Mouse (Mus musculus): ENCODE measurements around the gene Gucy2c.
A peak's percentile ranks its signal among the peaks of the same experiment; 100 is the strongest.
"Not testable (repeated sequence)": the region's sequence is repeated elsewhere in the genome, so short reads cannot be mapped to it uniquely, and the experiment has no call there.

Gucy2c gene

GRCm38 (mm10) chr6:136803739-136804633 is 22.4 kb upstream of the Gucy2c start, which contains the start of gene Hist4h4:
TSS of gene Hist4h4 (minus strand) at chr6:136804415.
- peak; percentile 88 for DNase-seq (ENCODE audit: low read depth, low spot score)

DNA sequence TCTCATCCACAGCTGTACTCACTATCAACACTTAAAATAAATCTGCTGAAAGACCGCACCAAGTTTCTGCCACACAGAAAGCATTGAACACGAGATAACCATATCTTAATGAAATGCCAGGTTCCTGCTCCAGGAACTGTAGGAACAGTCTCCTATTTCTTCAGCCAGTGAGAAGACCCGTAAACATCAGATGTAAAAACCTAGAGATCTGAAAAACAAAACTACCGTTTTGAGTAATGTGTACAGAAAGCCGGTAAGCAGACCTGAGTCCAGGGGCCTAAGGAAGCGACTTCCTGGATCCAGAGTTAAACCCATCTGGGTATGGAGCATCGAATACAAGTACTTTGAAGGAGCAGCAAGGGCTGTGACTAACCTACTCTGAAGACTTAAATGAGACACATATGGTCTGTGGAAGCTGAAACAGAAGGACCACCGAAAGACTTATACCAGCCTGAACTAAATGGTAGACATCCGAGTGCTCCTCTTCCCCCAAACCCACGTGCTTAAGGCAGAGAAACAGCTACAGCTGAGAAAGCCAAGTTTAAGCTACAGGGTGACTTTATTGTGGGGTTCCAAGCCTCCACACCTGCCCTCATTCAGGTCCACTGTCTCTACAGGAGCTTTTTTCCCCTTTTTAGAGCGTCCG is 21.7 kb upstream of the Gucy2c start:
- no peak for DNase-seq (ENCODE audit: low read depth, low spot score)

DNA sequence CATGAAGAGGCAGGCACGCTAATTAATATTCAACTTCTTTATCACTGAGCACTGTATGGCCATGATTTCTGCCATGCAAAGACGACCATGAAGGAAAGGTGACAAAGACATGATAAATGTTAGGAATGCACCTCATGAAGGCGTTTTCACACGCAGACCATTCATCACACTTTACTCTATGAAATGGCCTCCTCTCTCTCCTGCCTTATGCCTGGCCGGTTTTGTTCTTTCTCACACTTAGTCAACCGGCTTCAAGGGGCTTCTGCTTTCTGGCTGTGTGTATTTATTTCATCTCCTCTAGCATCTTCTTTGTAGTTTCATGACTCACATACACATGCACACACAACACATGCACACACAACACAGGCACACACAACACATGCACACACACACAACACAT is 19.7 kb upstream of the Gucy2c start:
- DNase-seq (ENCODE audit: low read depth, low spot score): no peak

GRCm38 (mm10) chr6:136800710-136801109 is 19.1 kb upstream of the Gucy2c start:
- no peak for DNase-seq (ENCODE audit: low read depth, low spot score)

DNA sequence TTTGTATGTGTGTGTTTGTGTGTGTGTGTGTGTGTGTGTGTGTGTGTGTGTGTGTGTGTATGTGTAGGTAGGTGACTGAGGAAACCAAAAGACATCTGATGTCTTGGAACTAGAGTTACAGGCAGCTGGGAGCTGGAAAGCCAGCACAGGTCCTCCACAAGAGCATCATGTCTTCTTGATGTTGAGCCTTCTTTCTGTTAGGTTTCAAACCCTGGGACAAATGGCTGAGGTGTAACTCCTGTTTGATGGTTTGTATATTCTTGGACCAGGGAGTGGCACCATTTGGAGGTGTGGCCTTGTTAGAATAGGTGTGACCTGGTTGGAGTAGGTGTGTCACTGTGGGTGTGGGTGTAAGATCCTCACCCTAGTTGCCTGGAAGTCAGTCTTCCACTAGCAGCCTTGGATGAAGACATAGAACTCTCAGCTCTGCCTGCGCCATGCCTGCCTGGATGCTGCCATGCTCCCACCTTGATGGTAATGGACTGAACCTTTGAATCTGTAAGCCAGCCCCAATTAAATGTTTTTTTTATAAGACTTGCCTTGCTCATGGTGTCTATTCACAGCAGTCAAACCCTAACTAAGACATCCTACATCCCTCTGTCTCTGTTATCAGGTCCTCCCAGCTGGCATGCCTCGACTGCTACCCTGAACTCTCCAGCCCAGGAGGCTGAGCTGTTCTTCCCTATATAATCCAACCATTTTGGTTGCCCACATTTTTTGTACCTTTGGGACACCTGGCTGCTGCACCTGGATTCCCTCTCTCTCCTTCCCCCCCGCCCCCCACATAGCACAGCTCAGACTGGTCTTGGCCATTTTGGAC is 16.5 kb upstream of the Gucy2c start:
- not testable (repeated sequence) for DNase-seq (ENCODE audit: low read depth, low spot score)

- DNase-seq (ENCODE audit: low read depth, low spot score): no peak
Measured at GRCm38 (mm10) chr6:136795850-136796249, 14.3 kb upstream of the Gucy2c start.

DNA sequence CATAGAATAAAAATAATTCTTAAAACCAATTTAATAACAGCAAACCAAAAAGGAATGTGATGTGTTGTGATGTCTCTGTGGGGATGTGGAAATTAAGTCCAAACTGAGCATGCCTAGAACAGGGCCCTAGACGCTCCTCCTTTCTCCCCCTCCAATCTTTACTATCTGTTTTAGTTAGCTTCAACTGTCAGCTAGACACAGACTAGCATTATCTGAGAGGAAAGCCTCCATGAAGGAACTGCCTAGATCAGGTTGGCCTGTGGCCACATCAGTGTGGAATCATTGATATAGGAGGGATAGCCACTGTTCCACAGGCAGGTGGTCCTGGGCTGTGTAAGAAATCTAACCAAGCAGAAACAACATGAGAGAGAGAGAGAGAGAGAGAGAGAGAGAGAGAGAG is 13.5 kb upstream of the Gucy2c start:
- no peak for DNase-seq (ENCODE audit: low read depth, low spot score)

DNA sequence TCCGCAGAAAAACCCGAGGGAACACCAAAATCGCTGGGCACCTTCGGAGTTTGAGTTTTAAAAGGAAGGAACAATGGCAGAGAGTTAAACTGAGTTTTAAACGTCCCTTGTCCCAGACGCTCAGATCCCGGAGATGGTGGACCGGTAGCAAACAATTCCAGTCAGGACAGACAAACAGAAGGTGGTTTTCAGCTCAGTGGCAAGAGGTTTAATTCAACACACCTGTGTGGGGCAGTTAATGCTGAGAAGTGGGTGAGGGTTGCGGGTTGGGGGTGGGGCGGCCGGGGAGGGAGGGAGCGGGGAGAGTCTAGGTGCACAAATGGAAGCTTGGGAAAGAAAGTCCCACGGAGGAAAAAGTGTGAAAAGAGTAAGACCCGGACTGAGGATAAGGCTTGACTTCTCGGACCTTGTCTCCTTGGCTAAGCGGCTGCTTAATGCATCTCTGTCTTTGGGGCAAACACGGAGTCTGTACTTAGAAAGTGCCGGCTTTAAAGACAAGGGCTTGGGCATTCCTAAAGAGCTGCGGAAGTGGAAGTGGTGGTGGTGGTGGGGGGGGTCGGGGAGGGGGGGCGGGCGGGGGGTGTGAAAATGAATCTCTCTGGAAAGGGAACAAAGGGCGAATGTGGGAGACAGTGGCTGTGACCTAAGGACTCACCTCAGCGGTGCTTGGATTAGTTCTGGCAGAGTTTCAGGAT is 12.4 kb upstream of the Gucy2c start:
- DNase-seq (ENCODE audit: low read depth, low spot score): no peak

DNA sequence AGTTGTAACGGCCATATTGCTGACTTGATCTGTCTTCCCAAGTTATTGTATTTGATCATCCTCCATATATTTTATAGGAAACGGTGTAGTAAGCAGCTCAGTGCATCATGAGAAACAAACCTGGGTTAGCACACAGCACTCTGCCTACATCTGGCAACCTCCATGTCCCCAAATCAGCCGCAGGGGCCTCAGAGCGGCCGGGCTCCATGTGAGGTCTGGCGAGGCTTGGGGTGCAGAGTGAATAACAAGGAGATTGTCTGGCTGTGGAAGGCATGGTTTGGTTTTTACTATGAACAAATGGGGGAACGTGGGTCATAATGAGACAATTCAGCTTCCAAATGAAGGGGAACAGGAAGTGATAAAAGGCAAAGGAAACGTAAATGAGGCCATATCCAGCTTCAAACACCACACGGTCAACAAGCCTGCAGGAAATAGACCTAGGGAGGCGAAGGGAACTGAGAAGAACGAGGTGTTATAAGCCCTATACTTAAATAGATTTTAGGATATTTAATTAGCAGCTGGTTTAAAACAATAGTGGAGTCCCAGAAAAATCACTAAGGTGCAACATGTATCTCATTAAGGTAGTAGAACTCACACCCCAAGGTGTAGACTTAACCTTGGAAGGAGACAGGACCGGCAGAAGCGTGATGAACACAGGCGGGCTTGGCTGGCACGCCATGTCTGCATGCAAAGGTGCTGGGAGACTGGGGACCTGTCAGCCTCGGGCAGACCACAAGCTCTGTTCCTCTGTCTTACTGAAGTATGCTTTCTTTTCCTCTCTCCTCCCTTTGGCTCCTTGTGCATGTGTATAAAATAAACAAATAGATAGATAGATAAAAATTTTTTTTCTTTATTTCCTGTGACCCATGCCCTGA is 11.6 kb upstream of the Gucy2c start:
- DNase-seq (ENCODE audit: low read depth, low spot score): no peak

GRCm38 (mm10) chr6:136789391-136789971 is 7.9 kb upstream of the Gucy2c start:
- DNase-seq (ENCODE audit: low read depth, low spot score): no peak

- no peak for DNase-seq (ENCODE audit: low read depth, low spot score)
Measured at GRCm38 (mm10) chr6:136782761-136783160, 1.2 kb upstream of the Gucy2c start.

- DNase-seq (ENCODE audit: low read depth, low spot score): no peak
Measured at GRCm38 (mm10) chr6:136782146-136782545, 581 bp upstream of the Gucy2c start.

DNA sequence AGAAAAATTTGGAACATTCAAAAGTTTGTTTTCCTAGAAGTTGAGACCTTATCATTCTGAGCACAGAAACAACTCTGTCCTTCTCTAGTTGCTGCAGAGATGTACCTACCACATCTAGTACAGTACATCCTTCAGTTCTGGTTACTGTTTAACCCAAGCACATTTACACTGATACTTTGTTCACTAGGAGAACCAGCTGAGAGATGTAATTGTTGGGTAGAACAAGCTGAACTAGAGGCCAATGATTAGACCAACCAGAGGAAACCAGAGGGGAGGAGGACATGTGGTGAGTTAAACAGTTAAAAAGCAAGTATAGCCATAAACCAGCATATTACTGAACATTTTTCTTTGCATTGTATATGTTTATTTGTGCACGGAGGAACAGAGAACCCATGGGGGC is 5.2 kb downstream of the Gucy2c start:
- no peak for DNase-seq (ENCODE audit: low read depth, low spot score)

DNA sequence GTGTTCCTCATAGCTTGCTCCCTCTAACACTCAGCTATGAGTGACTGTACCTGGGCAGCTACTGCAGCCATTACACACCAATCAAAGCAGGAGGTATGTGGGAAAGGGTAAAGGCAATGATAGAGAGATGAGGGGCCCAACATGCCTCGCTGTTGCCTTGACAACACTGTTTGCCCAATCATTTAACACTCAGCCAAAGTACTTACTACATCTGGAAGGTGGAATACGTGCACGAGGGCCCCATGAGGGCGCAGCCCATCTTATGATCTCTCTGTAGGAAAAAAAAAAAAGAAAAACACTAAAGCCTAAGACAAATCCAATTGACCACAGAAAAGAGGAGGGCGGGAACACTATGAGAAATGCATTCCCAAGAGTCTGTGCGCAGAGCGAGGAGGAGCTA is 11.7 kb downstream of the Gucy2c start:
- no peak for DNase-seq (ENCODE audit: low read depth, low spot score)

DNA sequence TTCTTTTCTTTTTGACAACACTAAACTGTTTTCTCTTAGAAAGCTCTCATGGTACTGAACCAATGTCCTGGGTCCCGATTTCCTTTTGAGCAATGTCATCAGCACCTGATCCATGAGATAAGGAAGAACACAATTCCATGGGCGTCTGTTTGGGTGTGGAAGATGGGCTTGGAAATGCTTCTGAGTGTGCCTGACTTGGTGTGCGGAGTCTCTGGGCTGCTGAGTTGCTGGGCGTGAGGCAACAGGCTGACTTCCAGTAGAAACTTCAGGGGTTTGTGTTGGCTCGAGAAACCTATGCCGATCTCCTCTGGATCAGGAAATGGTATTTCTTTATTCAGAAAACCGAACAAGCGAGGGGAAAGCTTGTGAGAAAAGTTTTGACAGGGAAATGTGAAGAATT is 12.4 kb downstream of the Gucy2c start:
- no peak for DNase-seq (ENCODE audit: low read depth, low spot score)

DNA sequence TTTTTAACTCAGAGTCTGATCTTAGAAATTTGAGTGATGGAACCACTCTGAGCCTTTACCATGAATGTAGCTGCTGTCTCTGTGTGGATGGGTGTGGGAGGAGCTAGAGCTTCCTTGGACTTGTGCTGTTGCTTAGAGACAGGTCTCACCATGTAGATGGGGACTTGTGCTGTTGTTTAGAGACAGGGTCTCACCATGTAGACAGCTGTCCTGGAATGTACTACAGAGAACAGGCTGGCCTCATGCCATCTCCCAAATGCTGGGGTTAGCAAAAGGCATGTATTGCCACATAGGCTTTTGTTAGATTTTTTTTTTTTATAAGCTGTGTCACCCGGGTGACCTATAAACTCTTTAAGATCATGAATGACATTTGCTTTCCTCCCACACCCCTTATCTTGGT is 17.7 kb downstream of the Gucy2c start:
- no peak for DNase-seq (ENCODE audit: low read depth, low spot score)

DNA sequence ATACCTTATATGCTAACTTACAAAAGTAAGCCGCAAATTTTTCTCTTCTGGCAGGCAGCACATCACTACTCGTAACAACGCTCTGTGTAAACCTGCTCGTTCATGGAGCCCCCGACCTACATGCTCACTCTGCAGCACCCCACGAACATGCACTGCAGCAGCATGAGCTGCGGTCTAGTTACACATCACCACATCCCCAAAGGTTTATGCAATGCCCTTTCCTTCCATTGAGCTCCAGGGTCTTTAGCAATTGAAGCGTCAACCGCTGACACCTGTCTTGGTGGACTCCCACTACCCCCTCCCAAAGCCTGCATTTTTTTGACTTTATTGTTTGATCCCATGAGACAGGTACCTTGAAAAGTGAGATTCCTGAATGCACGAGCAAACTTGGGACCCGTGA is 31.0 kb downstream of the Gucy2c start:
- DNase-seq (ENCODE audit: low read depth, low spot score): no peak

- DNase-seq (ENCODE audit: low read depth, low spot score): no peak
Measured at GRCm38 (mm10) chr6:136745586-136745985, 36.0 kb downstream of the Gucy2c start.

GRCm38 (mm10) chr6:136743729-136744128 is 37.8 kb downstream of the Gucy2c start:
- no peak for DNase-seq (ENCODE audit: low read depth, low spot score)
